Comparison of ENCODE assay signal across 12 mouse cellular contexts in genomic region chr13:41219056-41219455, GRCm38 (mm10). TPM values are rescaled to one million over a fixed set of nuclear protein-coding genes. Genes with fewer than 3 reads are reported as not detected.
DNase-seq lines count a peak whose midpoint lies in the region; ATAC-seq and TF ChIP-seq lines count a peak whose summit lies in the region.
"Had no signal": no experiment of that assay in that cellular context is flagged by ENCODE, and none has a peak within 500 bp of the region (broad histone marks: within the 10 kb centered on the region; RNA-seq: fewer than 3 reads in every experiment).

No protein-coding gene starts in this region.

- no peak for ATAC-seq in forebrain, postnatal 0 days
- ATAC-seq in liver, embryonic 12.5 days = no peak
- no peak for ATAC-seq in neural tube, embryonic 13.5 days (ENCODE audit: low read depth)

- no peak for TF ChIP-seq CTCF in forebrain, postnatal 0 days (IDR thresholded peaks at IDR 0.05; ENCODE audit: low read depth)

- H3K4me1 ChIP-seq in forebrain, postnatal 0 days (ENCODE audit: insufficient read depth) = peaks cover 14% of the 10 kb centered on the region; the same call in 1 of the 2 replicates
- H3K4me1 ChIP-seq in liver, embryonic 12.5 days = peaks cover 7% of the 10 kb centered on the region; the same call in 1 of the 2 replicates
- peaks cover 14% of the 10 kb centered on the region for H3K4me1 ChIP-seq in neural tube, embryonic 13.5 days (replicated peaks)

- no peak overlapping the region for H3K27ac ChIP-seq in forebrain, postnatal 0 days (ENCODE audit: low read depth, low read length)
- H3K27ac ChIP-seq in liver, embryonic 12.5 days = no peak overlapping the region
- H3K27ac ChIP-seq in neural tube, embryonic 13.5 days (replicated peaks) = no peak overlapping the region
- H3K27ac ChIP-seq: heart, adult 2 months had no signal

- H3K9me3 ChIP-seq in forebrain, postnatal 0 days (ENCODE audit: low read length) = 0 out of 2 replicates have a peak, but pooled peaks cover 4% of the 10 kb centered on the region
- H3K9me3 ChIP-seq in liver, embryonic 12.5 days (replicated peaks) = no peaks in the 10 kb centered on the region; the same call in 1 of the 2 replicates
- peaks cover 20% of the 10 kb centered on the region for H3K9me3 ChIP-seq in neural tube, embryonic 13.5 days

- H3K9ac ChIP-seq in forebrain, postnatal 0 days = no peak overlapping the region
- H3K9ac ChIP-seq in liver, embryonic 12.5 days = no peak overlapping the region
- no peak overlapping the region for H3K9ac ChIP-seq in neural tube, embryonic 13.5 days

- peak; percentile 22 for DNase-seq in retina, embryonic 14.5 days (ENCODE audit: low spot score)
- DNase-seq in retina, postnatal 1 day = no peak
- no peak for DNase-seq in forebrain, postnatal 0 days
- no peak for DNase-seq in lung, postnatal 25 days (ENCODE audit: low spot score)
- no peak for DNase-seq in heart, adult 9 months (ENCODE audit: low spot score in 2 of 2)
- no peak for DNase-seq in adrenal gland, adult 8-10 months
- DNase-seq: heart, adult 2 months; lung, postnatal 14 days had no signal

- H3K4me3 ChIP-seq in forebrain, postnatal 0 days (ENCODE audit: low read depth, low read length) = peak overlapping the region; percentile 77
- H3K4me3 ChIP-seq in liver, embryonic 12.5 days = peak overlapping the region; percentile 15; the same call in 1 of the 2 replicates
- peak overlapping the region; percentile 74 for H3K4me3 ChIP-seq in neural tube, embryonic 13.5 days

- H3K27me3 ChIP-seq in forebrain, postnatal 0 days (ENCODE audit: insufficient read depth, low read length) = no peaks in the 10 kb centered on the region
- H3K27me3 ChIP-seq in liver, embryonic 12.5 days (replicated peaks) = peaks cover 22% of the 10 kb centered on the region
- H3K27me3 ChIP-seq in neural tube, embryonic 13.5 days = no peaks in the 10 kb centered on the region

- H3K4me2 ChIP-seq in forebrain, postnatal 0 days (ENCODE audit: low read depth) = peak overlapping the region; percentile 53
- H3K4me2 ChIP-seq in liver, embryonic 12.5 days = peak overlapping the region; percentile 69
- H3K4me2 ChIP-seq in neural tube, embryonic 13.5 days = peak overlapping the region; percentile 59

- 19% methylated on average over 1 of the region's 1 CpGs for WGBS in forebrain, postnatal 0 days
- WGBS in liver, embryonic 12.5 days (ENCODE audit: insufficient replicate concordance) = 33% methylated on average over 1 of the region's 1 CpGs
- WGBS in neural tube, embryonic 13.5 days = 41% methylated on average over 1 of the region's 1 CpGs

- no peaks in the 10 kb centered on the region for H3K36me3 ChIP-seq in forebrain, postnatal 0 days (ENCODE audit: insufficient read depth)
- no peaks in the 10 kb centered on the region for H3K36me3 ChIP-seq in liver, embryonic 12.5 days
- no peaks in the 10 kb centered on the region for H3K36me3 ChIP-seq in neural tube, embryonic 13.5 days

RNA-seq across cellular contexts. Expression of gene Elovl2, which starts 1.1 kb away (rescaled TPM):
- 24.0 and 30.0 TPM in 2 replicates for total RNA-seq in forebrain, postnatal 0 days (2014; rRNA removed)
- 24.6 and 31.5 TPM in 2 replicates for polyA plus RNA-seq in forebrain, postnatal 0 days (2015; fragmentation: Nextera tagmentation; extraction: Ambion mirVana)
- 27.3 and 27.7 TPM in 2 replicates for polyA plus RNA-seq in liver, embryonic 12.5 days (2016; fragmentation: Nextera tagmentation; extraction: Ambion mirVana)
- 36.4 and 43.4 TPM in 2 replicates for polyA plus RNA-seq in neural tube, embryonic 13.5 days (2015; fragmentation: Nextera tagmentation; extraction: Ambion mirVana)
- total RNA-seq in adrenal gland, adult 8-10 months (2022) = under 1 TPM; 0.49 to 0.78 (median 0.52) TPM

RNA-seq across cellular contexts. Expression of gene Smim13, which starts 30.6 kb away (rescaled TPM):
- total RNA-seq in forebrain, postnatal 0 days (2014; rRNA removed) = 53.2 and 58.1 TPM in 2 replicates
- 21.6 and 28.1 TPM in 2 replicates for polyA plus RNA-seq in forebrain, postnatal 0 days (2015; fragmentation: Nextera tagmentation; extraction: Ambion mirVana)
- polyA plus RNA-seq in liver, embryonic 12.5 days (2016; fragmentation: Nextera tagmentation; extraction: Ambion mirVana) = 10.3 and 11.2 TPM in 2 replicates
- 22.4 and 22.7 TPM in 2 replicates for polyA plus RNA-seq in neural tube, embryonic 13.5 days (2015; fragmentation: Nextera tagmentation; extraction: Ambion mirVana)
- 10 to 100 TPM in 3 of 4 experiments, 1 to 10 TPM in 1; 10.0 to 12.2 (median 10.4) TPM for total RNA-seq in adrenal gland, adult 8-10 months (2022)

RNA-seq across cellular contexts. Expression of gene Gm17364, which starts 54.7 kb away (rescaled TPM):
- total RNA-seq in forebrain, postnatal 0 days (2014; rRNA removed) = not detected in 2 replicates
- polyA plus RNA-seq in forebrain, postnatal 0 days (2015; fragmentation: Nextera tagmentation; extraction: Ambion mirVana) = not detected in 2 replicates
- not detected in 2 replicates for polyA plus RNA-seq in liver, embryonic 12.5 days (2016; fragmentation: Nextera tagmentation; extraction: Ambion mirVana)
- polyA plus RNA-seq in neural tube, embryonic 13.5 days (2015; fragmentation: Nextera tagmentation; extraction: Ambion mirVana) = not detected in 2 replicates
- total RNA-seq in adrenal gland, adult 8-10 months (2022) = not detected
- total RNA-seq: heart, adult 2 months; left cerebral cortex, adult 18-20 months had no signal
- polyA plus RNA-seq: heart, adult 2 months; spleen, adult 2 months had no signal

Comparison
In these comparisons a context has a peak if more than half of its experiments do, and no peak if none do; other contexts are left out.
1. H3K4me3 ChIP-seq: peak in every context shown above with its lines; median percentile 77 in forebrain, postnatal 0 days; 74 in neural tube, embryonic 13.5 days; 15 in liver, embryonic 12.5 days.